Mouse (Mus musculus): ENCODE results near the gene Prkg1.

DNA sequence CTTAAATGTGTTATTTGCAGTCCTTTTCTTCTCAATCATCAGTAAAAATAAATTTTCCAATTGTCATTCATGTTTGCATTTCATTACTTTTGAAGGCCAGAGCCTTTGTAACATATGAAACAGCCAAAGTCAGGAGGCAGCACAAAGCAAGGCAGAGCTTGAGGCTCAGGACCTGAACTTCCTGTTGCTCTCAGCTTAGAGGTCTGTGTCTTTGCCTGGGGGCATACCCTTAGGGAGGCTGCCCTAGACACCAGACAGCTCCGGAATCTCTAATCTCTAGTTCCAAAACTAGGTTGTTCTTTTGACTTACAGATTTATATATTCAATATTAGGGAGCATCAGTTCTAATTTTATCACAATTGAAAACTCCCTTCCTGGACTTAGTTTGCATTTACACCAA lies 700.1 kb downstream of the Prkg1 start:
- no peak for TF ChIP-seq FLI1 (IDR thresholded peaks at IDR 0.05; ENCODE audit: low read length)
- no peak for TF ChIP-seq GATA1 (IDR thresholded peaks at IDR 0.05; ENCODE audit: borderline replicate concordance, low read length)
